Mouse (Mus musculus): ENCODE results near the gene Trpm7.

- TF ChIP-seq CTCF (IDR thresholded peaks at IDR 0.05; ENCODE audit: low read depth), result no peak
- no peak for TF ChIP-seq EP300 (IDR thresholded peaks at IDR 0.05; ENCODE audit: low read depth)
Observed at GRCm38 (mm10) chr2:126914096-126914495, 38.1 kb upstream of the Trpm7 start.

Measured in liver, postnatal 0 days (tissue).